Mouse (Mus musculus) myocyte (in vitro differentiated cells): Measurements from ENCODE around the gene Plce1.

ENCODE experiments used
- CEBPB ChIP-seq: IDR thresholded peaks from 2 replicates; pipeline ENCODE4 v1.6.1; 2011; ENCODE audit warnings: mild to moderate bottlenecking, moderate library complexity; ENCODE audit not compliant: poor library complexity, insufficient read depth, severe bottlenecking
- E2F4 ChIP-seq: IDR thresholded peaks from one replicate; pipeline ENCODE4 v1.6.1; 2011; ENCODE audit warnings: mild to moderate bottlenecking, control low read depth, moderate library complexity; ENCODE audit not compliant: insufficient read depth
- MAX ChIP-seq: IDR thresholded peaks from one replicate; pipeline ENCODE4 v1.6.1; 2011; ENCODE audit warnings: low read depth, mild to moderate bottlenecking, control low read depth
- MYOD1 ChIP-seq, 3 experiments: IDR thresholded peaks; one replicate each; pipeline ENCODE4 v1.6.1; 2011; ENCODE audit warnings: control low read depth in 2 of 3, low read depth in 2 of 3, mild to moderate bottlenecking in 2 of 3, moderate library complexity in 1 of 3; ENCODE audit not compliant: insufficient read length in 2 of 3, control insufficient read depth in 1 of 3
- MYOG ChIP-seq, 3 experiments: IDR thresholded peaks; one replicate each; pipeline ENCODE4 v1.6.1; 2011; ENCODE audit warnings: control low read depth in 2 of 3, low read depth in 2 of 3, mild to moderate bottlenecking in 2 of 3; ENCODE audit not compliant: insufficient read length in 2 of 3, control insufficient read depth in 1 of 3, insufficient read depth in 1 of 3
- POLR2A ChIP-seq: IDR thresholded peaks from one replicate; pipeline ENCODE4 v1.6.1; 2011; ENCODE audit warnings: low read depth, mild to moderate bottlenecking, control low read depth, moderate library complexity; ENCODE audit not compliant: insufficient read length
- POLR2AphosphoS2 ChIP-seq: IDR thresholded peaks from one replicate; pipeline ENCODE4 v1.6.1; 2011; ENCODE audit warnings: low read depth, control low read depth; ENCODE audit not compliant: insufficient read length
- REST ChIP-seq: IDR thresholded peaks from one replicate; pipeline ENCODE4 v1.6.1; 2011; ENCODE audit warnings: mild to moderate bottlenecking, control low read depth, moderate library complexity; ENCODE audit not compliant: insufficient read depth, insufficient read length
- SRF ChIP-seq: IDR thresholded peaks from one replicate; pipeline ENCODE4 v1.6.1; 2011; ENCODE audit warnings: low read depth; ENCODE audit not compliant: control insufficient read depth, insufficient read length
- TCF12 ChIP-seq: IDR thresholded peaks from one replicate; pipeline ENCODE4 v1.6.1; 2011; ENCODE audit warnings: mild to moderate bottlenecking, control low read depth; ENCODE audit not compliant: poor library complexity, insufficient read depth, severe bottlenecking
- TCF3 ChIP-seq: IDR thresholded peaks from one replicate; pipeline ENCODE4 v1.6.1; 2011; ENCODE audit warnings: low read depth, control low read depth; ENCODE audit not compliant: insufficient read length
- USF1 ChIP-seq: IDR thresholded peaks from one replicate; pipeline ENCODE4 v1.6.1; 2011; ENCODE audit warnings: low read depth, mild to moderate bottlenecking, control low read depth, moderate library complexity

- TF ChIP-seq TCF12 (no peak), REST (no peak), MYOD1 (IDR thresholded peaks at IDR 0.05; ENCODE audit: control insufficient read depth in 1 of 3, insufficient read length in 2 of 3, low read depth in 2 of 3) (no peak), MAX (no peak), POLR2A (no peak), E2F4 (no peak), MYOG (IDR thresholded peaks at IDR 0.05; ENCODE audit: control insufficient read depth in 1 of 3, insufficient read depth in 1 of 3, insufficient read length in 2 of 3, low read depth in 2 of 3) (no peak), POLR2AphosphoS2 (no peak), CEBPB (no peak), USF1 (no peak), SRF (no peak), TCF3 (no peak)
Measured at GRCm38 (mm10) chr19:38432021-38432420, 48.9 kb upstream of the Plce1 start.
